Mouse (Mus musculus): ENCODE data around the gene Mrgprh. TPM values are rescaled to one million over a fixed set of nuclear protein-coding genes. Genes with fewer than 3 reads are reported as not detected.

Gene Mrgprh
- polyA plus RNA-seq, 1 experiment, result not detected

DNA sequence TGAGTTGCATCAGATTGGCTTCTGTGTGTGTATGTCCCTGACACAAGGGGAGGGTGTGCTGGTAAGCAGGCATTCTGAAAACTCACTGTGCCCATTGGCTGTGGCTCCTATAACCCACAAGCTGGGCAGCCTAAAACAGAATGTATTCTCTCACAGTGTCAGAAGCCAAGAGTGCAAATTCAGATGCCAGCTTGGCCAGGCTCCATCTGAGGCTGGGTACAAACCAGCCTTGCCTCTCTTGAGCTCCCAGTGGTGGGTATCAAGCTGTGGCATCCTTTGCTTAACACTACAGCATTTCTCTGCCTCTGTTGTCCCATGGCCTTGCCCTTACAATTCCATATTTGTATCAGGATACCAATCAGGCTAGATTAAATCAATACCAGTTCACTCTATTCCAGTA is 11.7 kb upstream of the Mrgprh start:
- no peaks in the 10 kb centered on the region for H3K4me1 ChIP-seq (ENCODE audit: control insufficient read depth, insufficient read depth, low read length)
- TF ChIP-seq POLR2A (IDR thresholded peaks at IDR 0.05; ENCODE audit: borderline replicate concordance, low read depth, low read length), result no peak
- no peak for TF ChIP-seq CTCF (IDR thresholded peaks at IDR 0.05; ENCODE audit: low read depth, low read length)
- no peak overlapping the region for H3K4me3 ChIP-seq (ENCODE audit: insufficient read depth, low read length)
- no peak overlapping the region for H3K27ac ChIP-seq (ENCODE audit: insufficient read depth, low read depth, low read length)

DNA sequence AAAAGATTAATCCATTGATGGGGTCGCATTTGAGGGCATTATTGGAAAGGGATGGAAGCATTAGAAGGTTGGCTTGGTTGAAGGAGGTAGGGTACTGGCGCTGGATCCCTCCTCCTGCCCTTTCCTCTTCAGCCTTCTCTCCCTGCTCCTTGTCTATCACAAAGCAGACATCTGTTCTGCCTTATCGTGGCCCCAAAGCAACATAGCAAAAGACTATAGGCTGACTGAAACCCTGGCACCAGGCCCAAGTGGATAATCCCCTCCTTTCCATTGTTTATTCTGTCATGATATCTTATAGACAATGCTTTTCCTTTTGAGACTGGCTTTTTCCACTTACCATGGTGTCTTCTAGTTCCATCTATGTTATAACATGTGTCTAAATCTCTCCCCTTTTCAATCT is 10.4 kb upstream of the Mrgprh start:
- TF ChIP-seq CTCF (IDR thresholded peaks at IDR 0.05; ENCODE audit: low read depth, low read length), result no peak
- no peak for TF ChIP-seq POLR2A (IDR thresholded peaks at IDR 0.05; ENCODE audit: borderline replicate concordance, low read depth, low read length)
- H3K4me3 ChIP-seq (ENCODE audit: insufficient read depth, low read length), result no peak overlapping the region
- H3K4me1 ChIP-seq (ENCODE audit: control insufficient read depth, insufficient read depth, low read length), result no peaks in the 10 kb centered on the region
- no peak overlapping the region for H3K27ac ChIP-seq (ENCODE audit: insufficient read depth, low read depth, low read length)

DNA sequence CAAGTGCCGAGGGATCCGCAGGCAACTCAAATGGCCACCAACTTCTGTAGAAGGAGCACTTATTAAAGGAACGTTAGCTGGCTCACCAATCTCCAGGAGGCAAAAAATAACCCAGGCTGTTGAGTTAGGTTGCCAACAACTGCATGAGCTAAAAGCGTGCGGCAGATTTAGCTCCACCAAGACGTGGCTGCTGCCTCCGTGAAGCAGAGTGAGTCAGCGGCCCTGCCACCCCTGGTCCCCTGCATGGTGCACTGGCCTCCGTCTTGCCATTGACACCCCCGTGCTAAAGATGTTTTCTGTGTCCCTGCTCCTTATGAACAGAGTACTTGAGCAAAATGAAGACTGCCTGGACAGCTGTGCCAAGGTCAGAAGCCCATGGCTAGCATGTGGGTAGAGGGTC is 9.0 kb upstream of the Mrgprh start:
- H3K4me3 ChIP-seq (ENCODE audit: insufficient read depth, low read length), result no peak overlapping the region
- H3K4me1 ChIP-seq (ENCODE audit: control insufficient read depth, insufficient read depth, low read length), result no peaks in the 10 kb centered on the region
- H3K27ac ChIP-seq (ENCODE audit: insufficient read depth, low read depth, low read length), result no peak overlapping the region
- TF ChIP-seq POLR2A (IDR thresholded peaks at IDR 0.05; ENCODE audit: borderline replicate concordance, low read depth, low read length), result no peak
- TF ChIP-seq CTCF (IDR thresholded peaks at IDR 0.05; ENCODE audit: low read depth, low read length), result no peak

DNA sequence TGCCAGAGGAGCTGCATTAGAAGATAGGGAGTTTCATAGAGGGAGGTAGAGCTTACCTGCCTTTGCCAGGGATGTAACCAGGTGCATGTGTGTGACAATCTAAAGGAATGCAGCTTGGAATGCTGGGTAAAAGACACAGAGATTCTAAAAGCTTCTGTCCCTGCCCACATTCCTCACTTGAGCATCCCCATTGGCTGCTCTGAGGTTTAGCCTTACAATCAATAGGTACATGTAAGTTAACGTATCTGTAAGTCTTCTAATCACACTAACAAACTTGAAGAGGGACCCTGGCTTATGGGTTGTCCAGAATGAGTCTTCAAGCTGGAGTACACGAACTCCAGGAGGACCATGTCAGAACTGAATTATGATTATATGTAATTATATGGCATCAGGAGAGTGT is 7.8 kb upstream of the Mrgprh start, which contains the start of gene Mas1:
Mas1 (minus strand) TSS at position 101 of the 400 bp plus-strand sequence.
- H3K4me1 ChIP-seq (ENCODE audit: control insufficient read depth, insufficient read depth, low read length), result no peaks in the 10 kb centered on the region
- no peak within 1 kb of the TSS for H3K4me3 ChIP-seq (ENCODE audit: insufficient read depth, low read length)
- TF ChIP-seq POLR2A (IDR thresholded peaks at IDR 0.05; ENCODE audit: borderline replicate concordance, low read depth, low read length) (no peak), CTCF (IDR thresholded peaks at IDR 0.05; ENCODE audit: low read depth, low read length) (no peak)
- H3K27ac ChIP-seq (ENCODE audit: insufficient read depth, low read depth, low read length), result no peak within 1 kb of the TSS

DNA sequence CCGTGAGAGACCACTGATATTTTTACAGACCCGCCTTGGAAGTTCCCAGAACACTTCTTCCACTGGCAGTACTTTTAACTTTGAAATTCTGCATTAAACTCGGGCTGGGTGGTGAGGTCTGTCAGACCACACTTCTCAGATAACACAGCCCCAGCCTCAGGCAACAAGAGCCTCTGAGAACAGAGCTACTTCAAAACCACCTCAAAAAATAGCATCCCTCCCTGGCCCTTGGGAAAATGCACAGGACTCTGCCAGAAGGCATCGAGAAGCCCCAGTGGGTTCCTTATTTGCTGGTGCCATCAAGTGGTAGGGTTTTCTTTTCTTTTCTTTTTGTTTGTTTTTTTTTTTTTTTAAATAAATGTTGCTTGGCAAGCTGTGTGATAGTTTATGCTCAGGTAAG is 7.2 kb upstream of the Mrgprh start:
- no peak for TF ChIP-seq POLR2A (IDR thresholded peaks at IDR 0.05; ENCODE audit: borderline replicate concordance, low read depth, low read length)
- no peak for TF ChIP-seq CTCF (IDR thresholded peaks at IDR 0.05; ENCODE audit: low read depth, low read length)
- Histone ChIP-seq H3K4me3 (ENCODE audit: insufficient read depth, low read length) (no peak overlapping the region), H3K4me1 (ENCODE audit: control insufficient read depth, insufficient read depth, low read length) (no peaks in the 10 kb centered on the region), H3K27ac (ENCODE audit: insufficient read depth, low read depth, low read length) (no peak overlapping the region)

DNA sequence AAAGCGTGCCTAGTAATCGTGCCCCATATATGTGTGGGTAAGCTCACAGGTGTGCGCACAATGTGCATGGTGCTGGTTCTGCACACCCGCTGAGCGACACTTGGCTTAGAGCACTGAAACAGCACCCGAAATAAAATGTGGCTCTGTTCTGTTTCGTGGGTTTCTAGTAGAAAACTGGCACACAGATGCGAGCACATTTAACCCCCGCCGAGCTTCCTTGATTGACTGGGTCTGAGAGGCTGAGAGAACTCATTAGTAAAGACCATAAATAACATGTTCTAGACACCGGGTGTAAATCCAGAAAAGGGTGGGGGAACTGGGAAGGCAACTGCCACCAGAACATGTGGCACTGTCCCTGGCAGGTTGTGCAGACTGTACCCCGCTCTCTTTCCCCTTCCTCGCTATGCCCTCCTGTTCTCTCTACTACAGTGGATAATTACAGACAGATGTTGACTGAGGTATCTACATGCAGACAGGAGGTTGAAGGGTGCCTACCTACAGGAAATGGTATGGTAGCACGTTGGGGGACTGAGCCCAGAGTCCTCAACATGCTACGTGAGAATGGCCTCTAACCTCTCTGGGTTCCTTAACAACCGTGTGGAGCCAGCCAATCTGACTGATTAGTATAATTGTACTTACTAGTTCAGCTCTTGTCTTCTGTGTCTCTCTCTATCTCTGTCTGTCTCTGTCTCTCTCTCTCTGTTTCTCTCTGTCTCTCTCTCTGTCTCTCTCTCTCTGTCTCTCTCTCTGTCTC is 3.4 kb upstream of the Mrgprh start:
- TF ChIP-seq POLR2A (IDR thresholded peaks at IDR 0.05; ENCODE audit: borderline replicate concordance, low read depth, low read length) (no peak), CTCF (IDR thresholded peaks at IDR 0.05; ENCODE audit: low read depth, low read length) (no peak)
- Histone ChIP-seq H3K4me1 (ENCODE audit: control insufficient read depth, insufficient read depth, low read length) (no peaks in the 10 kb centered on the region; the same call in 1 of the 2 replicates), H3K27ac (ENCODE audit: insufficient read depth, low read depth, low read length) (no peak overlapping the region)

DNA sequence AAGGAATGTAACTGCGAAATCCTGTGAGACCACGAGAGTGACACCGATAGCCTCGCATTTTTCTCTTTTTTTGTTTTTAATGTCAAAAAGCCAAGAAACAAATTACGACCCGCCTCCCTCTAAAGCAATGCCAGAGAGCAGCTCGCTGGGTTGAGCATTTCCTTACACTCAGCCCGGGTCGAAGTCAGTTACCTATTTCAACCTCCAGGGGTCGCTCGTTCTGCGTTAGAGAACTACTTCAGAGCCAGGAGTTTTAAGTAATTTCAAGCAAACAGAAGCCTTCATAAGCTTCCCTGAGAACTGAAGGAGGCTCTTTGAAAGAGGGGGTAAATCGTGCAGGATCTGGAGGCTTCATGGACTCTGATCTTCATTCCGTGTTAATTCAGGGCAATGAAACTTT is 4.3 kb downstream of the Mrgprh start:
- Histone ChIP-seq H3K4me3 (ENCODE audit: insufficient read depth, low read length) (no peak overlapping the region), H3K4me1 (ENCODE audit: control insufficient read depth, insufficient read depth, low read length) (no peaks in the 10 kb centered on the region; the same call in 1 of the 2 replicates), H3K27ac (ENCODE audit: insufficient read depth, low read depth, low read length) (no peak overlapping the region)
- TF ChIP-seq CTCF (IDR thresholded peaks at IDR 0.05; ENCODE audit: low read depth, low read length) (peak; percentile 43), POLR2A (IDR thresholded peaks at IDR 0.05; ENCODE audit: borderline replicate concordance, low read depth, low read length) (no peak)

More for the DNA sequence above, 3.4 kb upstream of the Mrgprh start:
- no peak overlapping the region for H3K4me3 ChIP-seq (ENCODE audit: insufficient read depth, low read length)

DNA sequence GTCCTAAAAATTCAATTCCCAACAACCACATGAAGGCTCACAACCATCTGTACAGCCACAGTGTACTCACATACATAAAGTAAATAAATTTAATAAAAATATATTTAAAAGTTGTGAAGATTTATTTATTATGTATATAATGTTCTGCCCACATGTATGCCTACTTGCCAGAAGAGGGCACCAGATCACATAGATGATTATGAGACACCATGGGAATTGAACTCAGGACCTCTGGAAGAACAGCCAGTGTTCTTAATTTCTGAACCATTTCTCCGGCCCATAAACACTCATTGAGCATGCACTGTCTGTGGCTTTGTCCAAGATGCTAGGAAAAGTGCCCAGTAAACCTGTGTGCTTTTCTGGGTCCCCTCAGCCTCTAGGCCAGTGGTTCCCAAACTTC is 5.4 kb downstream of the Mrgprh start:
- H3K4me1 ChIP-seq (ENCODE audit: control insufficient read depth, insufficient read depth, low read length), result no peaks in the 10 kb centered on the region; the same call in 1 of the 2 replicates
- H3K27ac ChIP-seq (ENCODE audit: insufficient read depth, low read depth, low read length), result no peak overlapping the region
- no peak overlapping the region for H3K4me3 ChIP-seq (ENCODE audit: insufficient read depth, low read length)
- no peak for TF ChIP-seq CTCF (IDR thresholded peaks at IDR 0.05; ENCODE audit: low read depth, low read length)
- TF ChIP-seq POLR2A (IDR thresholded peaks at IDR 0.05; ENCODE audit: borderline replicate concordance, low read depth, low read length), result no peak

DNA sequence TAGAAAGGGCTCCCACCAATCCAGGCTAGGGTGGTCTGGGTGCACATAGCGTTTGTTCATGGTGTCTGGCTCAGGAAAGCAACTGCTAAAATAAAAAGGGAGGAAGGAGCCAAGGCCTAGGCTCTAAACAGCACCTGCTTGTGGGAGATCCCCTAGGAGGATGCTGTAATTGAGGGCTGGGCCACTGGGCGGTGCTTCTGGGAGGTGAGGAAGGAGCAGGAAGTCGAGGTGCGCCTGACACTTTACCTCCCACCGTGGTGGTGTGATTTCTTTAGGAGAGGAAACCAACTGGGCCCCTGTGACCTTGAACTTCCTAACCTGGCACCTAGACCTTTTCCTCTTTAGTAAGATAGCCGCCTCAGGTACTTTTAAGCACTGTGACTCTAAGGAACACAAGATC is 10.8 kb downstream of the Mrgprh start:
- Histone ChIP-seq H3K4me1 (ENCODE audit: control insufficient read depth, insufficient read depth, low read length) (no peaks in the 10 kb centered on the region), H3K27ac (ENCODE audit: insufficient read depth, low read depth, low read length) (no peak overlapping the region), H3K4me3 (ENCODE audit: insufficient read depth, low read length) (no peak overlapping the region)
- no peak for TF ChIP-seq POLR2A (IDR thresholded peaks at IDR 0.05; ENCODE audit: borderline replicate concordance, low read depth, low read length)
- no peak for TF ChIP-seq CTCF (IDR thresholded peaks at IDR 0.05; ENCODE audit: low read depth, low read length)

DNA sequence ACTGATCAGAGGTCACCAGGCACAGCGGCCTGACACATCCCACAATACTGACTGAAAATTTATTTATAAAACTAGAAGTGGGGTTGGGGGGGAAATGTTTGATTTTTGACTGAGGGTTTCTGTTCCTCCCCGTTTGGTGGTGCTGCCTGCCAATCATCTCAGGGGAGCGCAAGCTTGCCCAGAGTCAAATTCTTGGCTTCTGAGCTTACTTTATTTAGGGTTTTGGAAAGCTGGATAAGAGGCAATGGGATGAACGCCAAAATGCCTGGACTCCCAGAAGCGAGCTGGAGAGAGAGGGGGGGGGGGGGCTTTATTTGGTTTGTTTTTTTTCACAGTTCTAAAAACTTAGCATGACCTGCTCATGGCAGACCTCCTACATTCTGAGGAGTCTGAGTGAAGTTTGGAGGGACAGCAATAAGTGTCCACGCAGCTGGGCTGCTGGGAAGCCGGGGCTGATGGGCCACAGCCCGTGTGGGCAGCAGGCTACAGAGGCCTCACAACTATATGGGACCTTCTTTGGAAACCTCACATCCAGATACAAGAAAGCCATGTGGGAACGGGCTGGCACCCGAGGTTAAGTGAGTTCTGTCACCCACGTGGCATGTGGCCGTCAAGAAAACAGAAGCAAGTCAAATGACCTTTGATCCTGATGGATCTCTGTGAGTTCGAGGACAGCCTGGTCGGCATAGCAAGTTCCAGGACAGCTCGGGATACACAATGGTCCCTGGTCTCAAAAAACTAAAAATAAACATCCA is 11.4 kb downstream of the Mrgprh start:
- no peaks in the 10 kb centered on the region for H3K4me1 ChIP-seq (ENCODE audit: control insufficient read depth, insufficient read depth, low read length)
- H3K27ac ChIP-seq (ENCODE audit: insufficient read depth, low read depth, low read length), result no peak overlapping the region
- TF ChIP-seq POLR2A (IDR thresholded peaks at IDR 0.05; ENCODE audit: borderline replicate concordance, low read depth, low read length), result no peak
- no peak for TF ChIP-seq CTCF (IDR thresholded peaks at IDR 0.05; ENCODE audit: low read depth, low read length)
- H3K4me3 ChIP-seq (ENCODE audit: insufficient read depth, low read length), result no peak overlapping the region

All from bone marrow macrophage, adult 2 months (primary cell).